Mouse (Mus musculus): ENCODE data around the gene Adprhl2. TPM values are rescaled to one million over a fixed set of nuclear protein-coding genes. Genes with fewer than 3 reads are reported as not detected.
A peak's percentile ranks its signal among the peaks of the same experiment; 100 is the strongest.

Adprhl2 gene
- polyA plus RNA-seq, 1 experiment from 2014 or later: 64.5 TPM

DNA sequence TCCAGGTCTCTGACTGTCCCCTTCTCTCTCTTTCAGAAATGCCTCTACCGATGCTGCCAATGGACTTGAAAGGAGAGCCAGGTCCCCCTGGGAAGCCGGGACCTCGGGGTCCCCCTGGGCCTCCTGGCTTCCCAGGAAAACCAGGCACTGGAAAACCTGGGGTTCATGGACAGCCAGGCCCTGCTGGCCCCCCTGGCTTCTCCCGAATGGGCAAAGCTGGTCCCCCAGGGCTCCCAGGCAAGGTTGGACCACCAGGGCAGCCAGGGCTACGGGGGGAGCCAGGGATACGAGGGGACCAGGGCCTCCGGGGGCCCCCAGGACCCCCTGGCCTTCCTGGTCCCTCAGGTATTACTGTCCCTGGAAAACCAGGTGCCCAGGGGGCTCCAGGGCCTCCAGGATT is 11.2 kb downstream of the Adprhl2 start:
- Histone ChIP-seq H3K36me3 (ENCODE audit: insufficient read depth, low read length) (no peaks in the 10 kb centered on the region), H3K9me3 (replicated peaks; ENCODE audit: low read length) (no peaks in the 10 kb centered on the region), H3K9ac (ENCODE audit: low read depth, low read length) (no peak overlapping the region), H3K27me3 (ENCODE audit: insufficient read depth, low read length) (no peaks in the 10 kb centered on the region), H3K4me1 (replicated peaks; ENCODE audit: insufficient read depth, low read length) (peaks cover 10% of the 10 kb centered on the region; the same call in 1 of the 2 replicates), H3K27ac (no peak overlapping the region), H3K4me2 (ENCODE audit: low read length) (no peak overlapping the region), H3K4me3 (replicated peaks; ENCODE audit: low read depth, low read length) (no peak overlapping the region)
- WGBS: 79% methylated on average over 7 of the region's 7 CpGs
- TF ChIP-seq CTCF (IDR thresholded peaks at IDR 0.05; ENCODE audit: low read depth): no peak
- ATAC-seq (replicated peaks; ENCODE audit: low FRiP score, low read depth) (no peak), DNase-seq (ENCODE audit: low spot score) (no peak)

DNA sequence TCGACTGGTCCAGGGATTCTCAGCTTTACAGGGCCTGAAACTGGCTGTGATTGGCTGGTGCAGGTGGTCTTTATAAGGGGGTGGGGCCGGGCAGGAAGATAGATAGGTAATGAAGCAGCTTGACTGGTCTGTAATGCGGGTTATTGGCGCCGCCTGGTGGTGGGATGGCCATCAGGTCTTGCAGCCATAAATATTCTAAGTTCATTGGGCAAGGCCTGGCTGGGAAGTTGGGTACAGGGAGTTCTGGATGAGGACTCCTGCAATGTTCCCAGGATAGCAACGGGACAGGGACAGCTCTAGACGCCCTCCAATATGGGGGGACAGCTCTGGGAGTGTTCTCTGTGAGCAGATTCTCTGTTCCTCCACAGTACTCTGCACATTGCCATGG is 11.6 kb downstream of the Adprhl2 start:
- H3K9ac ChIP-seq (ENCODE audit: low read depth, low read length): no peak overlapping the region
- 3% methylated on average over 7 of the region's 7 CpGs for WGBS
- no peaks in the 10 kb centered on the region for H3K27me3 ChIP-seq (ENCODE audit: insufficient read depth, low read length)
- DNase-seq (ENCODE audit: low spot score) (peak; percentile 91), ATAC-seq (replicated peaks; ENCODE audit: low FRiP score, low read depth) (peak; percentile 46)
- no peaks in the 10 kb centered on the region for H3K36me3 ChIP-seq (ENCODE audit: insufficient read depth, low read length)
- no peak overlapping the region for H3K27ac ChIP-seq
- H3K9me3 ChIP-seq (replicated peaks; ENCODE audit: low read length): no peaks in the 10 kb centered on the region
- H3K4me1 ChIP-seq (replicated peaks; ENCODE audit: insufficient read depth, low read length): peaks cover 9% of the 10 kb centered on the region; the same call in 1 of the 2 replicates
- peak overlapping the region; percentile 43 for H3K4me2 ChIP-seq (ENCODE audit: low read length)
- peak; percentile 85 for TF ChIP-seq CTCF (IDR thresholded peaks at IDR 0.05; ENCODE audit: low read depth)
- H3K4me3 ChIP-seq (replicated peaks; ENCODE audit: low read depth, low read length): no peak overlapping the region

DNA sequence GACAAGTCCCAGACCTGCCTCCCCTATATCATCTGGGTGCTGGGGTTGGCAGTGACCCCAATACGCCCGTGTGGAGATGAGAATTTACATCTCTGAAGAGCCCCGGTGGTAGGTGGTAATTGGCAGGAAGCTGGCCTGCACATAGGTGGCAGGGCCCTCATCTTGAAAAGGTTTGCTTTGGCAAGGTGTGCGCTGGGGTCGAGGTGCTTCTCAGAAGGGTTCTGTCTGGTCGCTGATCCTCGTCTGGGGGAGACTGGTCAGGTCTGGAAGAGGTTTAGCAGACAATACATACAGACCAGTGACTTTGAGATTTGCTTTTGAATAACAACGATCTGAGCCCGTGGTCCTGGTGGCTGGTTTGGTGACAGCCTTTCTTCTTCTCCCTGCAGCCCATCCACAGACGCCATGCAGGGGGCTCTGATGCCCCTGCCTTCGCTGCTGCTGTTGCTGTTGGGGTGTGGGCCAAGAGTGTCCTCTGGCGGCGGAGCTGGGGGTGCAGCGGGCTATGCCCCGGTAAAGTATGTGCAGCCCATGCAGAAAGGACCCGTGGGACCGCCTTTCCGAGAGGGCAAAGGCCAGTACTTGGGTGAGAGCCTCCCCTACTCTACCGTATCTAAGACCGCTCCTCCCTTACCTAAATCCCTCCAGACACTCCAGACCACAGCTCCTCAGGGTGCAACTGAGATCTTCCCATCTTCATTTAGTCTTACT is 12.1 kb downstream of the Adprhl2 start:
- no peak; the same call in 1 of the 2 replicates for TF ChIP-seq CTCF (IDR thresholded peaks at IDR 0.05; ENCODE audit: low read depth)
- DNase-seq (ENCODE audit: low spot score): no peak
- H3K36me3 ChIP-seq (ENCODE audit: insufficient read depth, low read length): no peaks in the 10 kb centered on the region
- H3K9me3 ChIP-seq (replicated peaks; ENCODE audit: low read length): no peaks in the 10 kb centered on the region
- no peak overlapping the region for H3K9ac ChIP-seq (ENCODE audit: low read depth, low read length)
- H3K27ac ChIP-seq: no peak overlapping the region
- WGBS: 16% methylated on average over 20 of the region's 20 CpGs
- ATAC-seq (replicated peaks; ENCODE audit: low FRiP score, low read depth): peak; percentile 22
- H3K4me1 ChIP-seq (replicated peaks; ENCODE audit: insufficient read depth, low read length): 0 out of 2 replicates have a peak, but pooled peaks cover 5% of the 10 kb centered on the region
- peak overlapping the region; percentile 43 for H3K4me2 ChIP-seq (ENCODE audit: low read length)
- no peaks in the 10 kb centered on the region for H3K27me3 ChIP-seq (ENCODE audit: insufficient read depth, low read length)
- H3K4me3 ChIP-seq (replicated peaks; ENCODE audit: low read depth, low read length): no peak overlapping the region

DNA sequence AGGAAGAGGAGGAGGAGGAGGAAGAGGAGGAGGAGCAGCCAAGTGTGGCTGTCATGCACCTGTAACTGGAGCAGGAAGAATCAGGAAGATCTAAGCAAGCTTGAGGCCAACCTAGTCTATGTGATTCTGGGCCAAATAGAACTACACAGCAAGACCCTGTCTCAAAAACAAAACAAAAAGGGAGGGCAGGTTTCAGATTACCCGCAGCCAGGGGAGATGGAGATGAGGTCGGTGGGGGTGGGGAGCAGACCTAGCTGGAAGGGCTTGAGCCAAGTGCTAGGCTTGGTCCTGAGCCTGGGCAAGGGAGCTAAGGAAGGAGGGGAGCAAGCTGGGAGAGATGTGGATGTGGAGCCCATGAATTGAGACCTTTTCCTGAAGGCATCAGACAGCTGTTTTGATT is 14.7 kb downstream of the Adprhl2 start:
- Histone ChIP-seq H3K27ac (no peak overlapping the region), H3K36me3 (ENCODE audit: insufficient read depth, low read length) (no peaks in the 10 kb centered on the region), H3K4me1 (replicated peaks; ENCODE audit: insufficient read depth, low read length) (0 out of 2 replicates have a peak, but pooled peaks cover 5% of the 10 kb centered on the region), H3K4me2 (ENCODE audit: low read length) (no peak overlapping the region), H3K4me3 (replicated peaks; ENCODE audit: low read depth, low read length) (no peak overlapping the region), H3K9ac (ENCODE audit: low read depth, low read length) (no peak overlapping the region), H3K9me3 (replicated peaks; ENCODE audit: low read length) (no peaks in the 10 kb centered on the region), H3K27me3 (ENCODE audit: insufficient read depth, low read length) (no peaks in the 10 kb centered on the region)
- ATAC-seq (replicated peaks; ENCODE audit: low FRiP score, low read depth): no peak
- no peak for TF ChIP-seq CTCF (IDR thresholded peaks at IDR 0.05; ENCODE audit: low read depth)
- DNase-seq (ENCODE audit: low spot score): peak; percentile 11
- 2% methylated on average over 2 of the region's 2 CpGs for WGBS

DNA sequence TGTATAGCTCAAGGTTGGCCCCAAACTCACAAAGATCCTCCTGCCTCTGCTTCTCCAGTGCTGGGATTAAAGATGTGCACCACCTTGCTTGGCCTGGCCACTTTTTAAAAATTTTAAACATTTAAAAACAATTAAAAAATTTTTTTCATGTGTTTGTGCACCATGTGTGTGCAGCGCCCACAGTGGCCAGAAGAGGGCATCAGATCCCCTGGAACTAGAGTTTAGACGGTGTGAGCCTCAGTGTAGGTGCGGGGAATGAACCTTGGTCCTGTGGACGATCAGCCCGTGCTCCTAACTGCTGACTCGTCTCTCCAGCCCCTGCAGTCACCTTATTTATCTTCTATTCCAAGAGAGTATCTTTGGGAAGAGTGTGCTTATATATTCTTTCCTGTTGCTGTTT is 15.4 kb downstream of the Adprhl2 start:
- no peak for ATAC-seq (replicated peaks; ENCODE audit: low FRiP score, low read depth)
- Histone ChIP-seq H3K36me3 (ENCODE audit: insufficient read depth, low read length) (no peaks in the 10 kb centered on the region), H3K9me3 (replicated peaks; ENCODE audit: low read length) (no peaks in the 10 kb centered on the region), H3K9ac (ENCODE audit: low read depth, low read length) (no peak overlapping the region), H3K27me3 (ENCODE audit: insufficient read depth, low read length) (no peaks in the 10 kb centered on the region), H3K4me2 (ENCODE audit: low read length) (no peak overlapping the region), H3K4me3 (replicated peaks; ENCODE audit: low read depth, low read length) (no peak overlapping the region), H3K4me1 (replicated peaks; ENCODE audit: insufficient read depth, low read length) (peaks cover 11% of the 10 kb centered on the region), H3K27ac (no peak overlapping the region)
- DNase-seq (ENCODE audit: low spot score): no peak
- WGBS: 84% methylated on average over 6 of the region's 6 CpGs
- peak; percentile 22 for TF ChIP-seq CTCF (IDR thresholded peaks at IDR 0.05; ENCODE audit: low read depth)

DNA sequence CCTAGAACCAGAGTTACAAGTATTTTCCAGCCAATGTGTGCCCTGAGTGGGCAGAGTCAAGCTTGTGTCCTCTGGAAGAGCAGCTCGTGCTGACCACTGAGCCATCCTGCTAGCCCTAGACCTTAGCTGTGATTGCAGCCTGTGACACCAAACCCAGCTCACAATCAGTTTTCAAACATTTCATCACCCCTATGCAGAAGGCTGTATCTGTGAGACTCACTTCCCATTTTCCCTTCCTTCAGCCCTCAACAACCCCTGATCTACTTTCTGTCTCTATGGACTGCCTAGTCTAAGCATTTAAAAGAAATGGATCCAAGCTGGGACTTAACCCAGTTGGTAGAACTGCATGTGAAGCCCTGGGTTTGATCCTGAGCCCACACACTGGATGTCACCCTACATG is 16.1 kb downstream of the Adprhl2 start:
- no peak overlapping the region for H3K4me2 ChIP-seq (ENCODE audit: low read length)
- no peak for ATAC-seq (replicated peaks; ENCODE audit: low FRiP score, low read depth)
- no peak for DNase-seq (ENCODE audit: low spot score)
- H3K9ac ChIP-seq (ENCODE audit: low read depth, low read length): no peak overlapping the region
- WGBS: 95% methylated on average over 1 of the region's 1 CpGs
- no peak overlapping the region for H3K27ac ChIP-seq
- H3K36me3 ChIP-seq (ENCODE audit: insufficient read depth, low read length): no peaks in the 10 kb centered on the region
- peaks cover 17% of the 10 kb centered on the region for H3K4me1 ChIP-seq (replicated peaks; ENCODE audit: insufficient read depth, low read length)
- 0 out of 2 replicates have a peak, but pooled peaks cover 4% of the 10 kb centered on the region for H3K27me3 ChIP-seq (ENCODE audit: insufficient read depth, low read length)
- no peak for TF ChIP-seq CTCF (IDR thresholded peaks at IDR 0.05; ENCODE audit: low read depth)
- no peaks in the 10 kb centered on the region for H3K9me3 ChIP-seq (replicated peaks; ENCODE audit: low read length)
- H3K4me3 ChIP-seq (replicated peaks; ENCODE audit: low read depth, low read length): no peak overlapping the region

All from kidney, postnatal 0 days (tissue).